Mouse (Mus musculus): ENCODE measurements at regions not wholly inside any gene's neighbourhood (a gene's known extent, or its start where the extent isn't known, plus 50 kb on each side); places are given as distances from the start of the nearest gene placed in this dataset.
A peak's percentile ranks its signal among the peaks of the same experiment; 100 is the strongest.
"Not testable (repeated sequence)": the region's sequence is repeated elsewhere in the genome, so short reads cannot be mapped to it uniquely, and the experiment has no call there.

- not testable (repeated sequence) for ATAC-seq (ENCODE audit: low FRiP score); H3K27me3 ChIP-seq; H3K4me3 ChIP-seq; H3K27ac ChIP-seq; H3K9me3 ChIP-seq; H3K36me3 ChIP-seq; H3K4me2 ChIP-seq; H3K9ac ChIP-seq
- H3K4me1 ChIP-seq (replicated peaks) = peaks cover 12% of the 10 kb centered on the region
- 84% methylated on average over 4 of the region's 4 CpGs for WGBS
These were observed 85.6 kb upstream of the Ptprz1 start for GRCm38 (mm10) chr6:22789731-22790130.

DNA sequence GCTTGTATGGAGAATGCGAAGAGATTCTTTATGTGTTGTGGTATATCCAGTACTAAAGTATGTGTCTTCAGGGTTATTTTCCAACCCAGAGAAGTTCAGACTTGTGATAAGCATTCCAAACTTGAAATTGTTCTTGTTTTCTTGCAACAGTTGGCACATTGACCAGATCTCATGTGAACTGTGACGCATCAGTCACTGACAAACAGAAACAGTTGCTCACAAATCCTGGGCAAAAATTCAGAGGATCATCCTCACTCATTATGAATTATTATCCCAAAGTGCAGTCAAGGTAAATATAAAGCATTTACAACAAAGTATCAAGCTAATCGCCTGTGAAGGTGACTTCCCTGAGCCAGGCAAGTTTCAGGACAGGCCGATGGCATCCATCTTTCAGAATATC is 83.5 kb upstream of the Ptprz1 start:
- H3K27ac ChIP-seq = no peak overlapping the region
- no peaks in the 10 kb centered on the region for H3K36me3 ChIP-seq
- no peaks in the 10 kb centered on the region for H3K27me3 ChIP-seq
- no peak overlapping the region for H3K9ac ChIP-seq
- WGBS = 92% methylated on average over 4 of the region's 4 CpGs
- H3K9me3 ChIP-seq = no peaks in the 10 kb centered on the region
- no peak overlapping the region for H3K4me2 ChIP-seq
- no peak for ATAC-seq (ENCODE audit: low FRiP score)
- peaks cover 23% of the 10 kb centered on the region for H3K4me1 ChIP-seq (replicated peaks)
- no peak overlapping the region for H3K4me3 ChIP-seq

DNA sequence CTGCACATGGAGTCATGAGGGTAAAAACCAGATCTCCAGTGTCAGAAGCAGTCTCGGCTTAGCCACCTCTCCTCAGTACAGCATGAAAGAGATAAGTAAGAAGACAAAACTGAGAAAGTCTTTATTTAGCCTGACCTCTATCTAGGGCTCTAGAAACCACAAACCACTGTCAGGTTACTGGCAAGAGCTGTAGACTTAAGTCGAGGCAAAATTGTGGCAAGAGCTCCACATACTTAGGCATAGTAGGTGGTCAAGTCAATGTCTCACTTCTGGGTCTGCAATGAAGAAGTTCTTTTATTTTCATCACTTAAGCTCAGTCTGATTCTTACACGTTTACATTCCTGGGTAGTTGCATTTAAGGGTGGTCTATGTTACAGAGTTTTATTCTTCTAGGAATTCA is 82.7 kb upstream of the Ptprz1 start:
- H3K4me2 ChIP-seq = no peak overlapping the region
- no peak overlapping the region for H3K27ac ChIP-seq
- no peak overlapping the region for H3K9ac ChIP-seq
- no peaks in the 10 kb centered on the region for H3K27me3 ChIP-seq
- H3K36me3 ChIP-seq = no peaks in the 10 kb centered on the region
- H3K4me1 ChIP-seq (replicated peaks) = peaks cover 23% of the 10 kb centered on the region
- WGBS = 84% methylated on average over 3 of the region's 3 CpGs
- H3K9me3 ChIP-seq = no peaks in the 10 kb centered on the region
- ATAC-seq (ENCODE audit: low FRiP score) = no peak
- H3K4me3 ChIP-seq = no peak overlapping the region

DNA sequence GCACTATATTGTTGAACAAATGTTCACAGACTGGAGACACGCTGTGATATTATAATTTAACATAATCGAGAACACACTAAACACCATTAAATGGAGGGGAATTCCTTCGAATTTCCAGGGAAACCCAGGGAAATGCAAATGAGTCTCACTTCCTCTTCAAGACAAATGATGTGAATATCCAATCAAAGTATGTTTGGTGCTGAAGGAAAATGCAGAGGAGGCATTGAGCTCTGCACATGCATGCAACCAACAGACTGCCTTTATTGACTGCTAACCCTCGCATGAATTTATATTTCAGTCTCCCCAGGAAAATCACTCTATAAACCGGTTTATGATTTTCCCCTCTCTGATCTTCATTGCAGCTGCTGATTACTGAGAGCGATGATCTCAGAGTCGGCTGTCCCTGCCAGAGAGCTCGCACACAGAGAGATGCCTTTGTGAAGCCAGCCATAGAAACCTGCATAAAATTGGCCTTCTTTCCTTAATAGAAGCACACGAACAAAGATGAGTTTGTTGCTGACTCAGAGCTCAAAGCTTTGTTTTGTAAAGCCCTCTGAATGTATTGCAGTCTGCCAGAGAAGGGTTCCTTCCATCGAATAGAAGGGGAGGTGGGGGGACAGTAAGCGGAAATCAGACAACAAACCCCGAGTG is 81.1 kb upstream of the Ptprz1 start:
- Histone ChIP-seq H3K4me3 (peak overlapping the region; percentile 19; the same call in 1 of the 2 replicates), H3K9me3 (no peaks in the 10 kb centered on the region), H3K36me3 (no peaks in the 10 kb centered on the region), H3K27ac (peak overlapping the region; percentile 87), H3K9ac (peak overlapping the region; percentile 40; the same call in 1 of the 2 replicates), H3K4me2 (peak overlapping the region; percentile 49), H3K4me1 (replicated peaks) (peaks cover 23% of the 10 kb centered on the region), H3K27me3 (no peaks in the 10 kb centered on the region)
- ATAC-seq (ENCODE audit: low FRiP score) = peak; percentile 88
- WGBS = 13% methylated on average over 12 of the region's 12 CpGs

- H3K4me1 ChIP-seq (replicated peaks) = peaks cover 23% of the 10 kb centered on the region
- H3K9me3 ChIP-seq = no peaks in the 10 kb centered on the region
- peak; percentile 38; the same call in 1 of the 2 replicates for ATAC-seq (ENCODE audit: low FRiP score)
- peak overlapping the region; percentile 49 for H3K4me2 ChIP-seq
- H3K27ac ChIP-seq = peak overlapping the region; percentile 87
- 26% methylated on average over 3 of the region's 3 CpGs for WGBS
- no peaks in the 10 kb centered on the region for H3K36me3 ChIP-seq
- H3K27me3 ChIP-seq = no peaks in the 10 kb centered on the region
- H3K4me3 ChIP-seq = 0 out of 2 replicates have a peak overlapping the region, but pooled peaks have one; percentile 19
- H3K9ac ChIP-seq = peak overlapping the region; percentile 40; the same call in 1 of the 2 replicates
These were observed 80.5 kb upstream of the Ptprz1 start for GRCm38 (mm10) chr6:22794755-22795154.

- H3K9me3 ChIP-seq = no peaks in the 10 kb centered on the region
These were observed 79.9 kb upstream of the Ptprz1 start for GRCm38 (mm10) chr6:22795291-22795860.

DNA sequence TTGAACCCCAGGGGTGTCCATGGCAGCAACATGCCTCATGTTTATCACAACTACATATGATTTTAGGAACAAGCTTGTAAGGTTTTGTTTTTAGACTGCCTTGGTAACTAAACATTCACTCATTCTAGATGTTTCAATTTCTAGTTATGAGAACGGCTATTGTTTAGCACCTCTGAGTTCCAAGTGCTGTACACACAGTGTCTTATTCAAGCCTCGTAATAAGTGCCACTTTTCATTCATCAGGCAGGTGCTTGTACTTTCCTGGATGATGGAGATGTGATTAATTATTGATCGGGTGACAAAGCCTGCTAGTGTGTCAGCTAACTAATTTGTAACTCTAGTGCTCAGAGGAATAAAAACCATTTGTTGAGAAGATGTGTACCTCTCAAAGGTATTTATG is 73.4 kb upstream of the Ptprz1 start:
- Histone ChIP-seq H3K36me3 (no peaks in the 10 kb centered on the region), H3K4me3 (no peak overlapping the region), H3K4me1 (replicated peaks) (no peaks in the 10 kb centered on the region), H3K27ac (no peak overlapping the region), H3K9ac (no peak overlapping the region), H3K27me3 (no peaks in the 10 kb centered on the region), H3K4me2 (no peak overlapping the region), H3K9me3 (no peaks in the 10 kb centered on the region)
- ATAC-seq (ENCODE audit: low FRiP score) = no peak
- 65% methylated on average over 3 of the region's 3 CpGs for WGBS

More at GRCm38 (mm10) chr6:22795291-22795860, 79.9 kb upstream of the Ptprz1 start:
- 32% methylated on average over 6 of the region's 6 CpGs for WGBS
- H3K27me3 ChIP-seq = no peaks in the 10 kb centered on the region
- peak overlapping the region; percentile 87 for H3K27ac ChIP-seq
- 0 out of 2 replicates have a peak, but pooled peaks have one; percentile 12 for ATAC-seq (ENCODE audit: low FRiP score)
- peaks cover 23% of the 10 kb centered on the region for H3K4me1 ChIP-seq (replicated peaks)
- H3K4me3 ChIP-seq = no peak overlapping the region
- no peak overlapping the region for H3K4me2 ChIP-seq
- no peak overlapping the region for H3K9ac ChIP-seq
- no peaks in the 10 kb centered on the region for H3K36me3 ChIP-seq

- ATAC-seq (ENCODE audit: low FRiP score) = peak; percentile 80; the same call in 1 of the 2 replicates
- Histone ChIP-seq H3K36me3 (no peaks in the 10 kb centered on the region), H3K4me2 (no peak overlapping the region), H3K4me3 (no peak overlapping the region), H3K9ac (no peak overlapping the region), H3K4me1 (replicated peaks) (no peaks in the 10 kb centered on the region), H3K9me3 (no peaks in the 10 kb centered on the region), H3K27ac (no peak overlapping the region), H3K27me3 (no peaks in the 10 kb centered on the region)
- WGBS = 56% methylated on average over 12 of the region's 12 CpGs
These were observed 72.8 kb upstream of the Ptprz1 start for GRCm38 (mm10) chr6:22802399-22803092.

DNA sequence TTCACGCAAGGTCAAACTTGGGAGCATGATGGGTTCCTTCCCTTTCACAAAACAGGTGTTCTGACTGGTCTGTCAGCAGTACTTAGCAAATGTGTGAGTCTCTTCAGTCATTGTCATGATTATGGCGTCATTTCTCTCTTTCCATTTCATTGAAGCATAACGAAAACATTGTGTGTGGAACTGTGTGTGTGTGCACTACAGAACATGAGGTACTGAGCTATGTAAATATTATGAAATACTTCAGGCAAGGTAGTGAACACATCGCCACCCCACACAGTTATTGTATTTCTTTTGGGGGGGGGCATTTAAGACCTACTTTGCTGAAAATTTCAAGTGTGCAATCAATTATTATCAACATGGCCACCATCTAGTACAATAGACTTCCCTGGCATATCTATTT is 71.4 kb upstream of the Ptprz1 start:
- whole genome bisulfite sequencing = 86% methylated on average over 4 of the region's 4 CpGs
- ATAC-seq (ENCODE audit: low FRiP score) = no peak
- no peak overlapping the region for H3K4me2 ChIP-seq

GRCm38 (mm10) chr6:22825086-22825768 is 50.1 kb upstream of the Ptprz1 start:
- Histone ChIP-seq H3K4me1 (replicated peaks) (no peaks in the 10 kb centered on the region), H3K4me3 (no peak overlapping the region), H3K9ac (no peak overlapping the region), H3K27me3 (no peaks in the 10 kb centered on the region; the same call in 1 of the 2 replicates), H3K9me3 (no peaks in the 10 kb centered on the region), H3K27ac (no peak overlapping the region), H3K36me3 (no peaks in the 10 kb centered on the region), H3K4me2 (no peak overlapping the region)
- no peak for ATAC-seq (ENCODE audit: low FRiP score)
- whole genome bisulfite sequencing = 92% methylated on average over 1 of the region's 1 CpGs

More for the DNA sequence above, 71.4 kb upstream of the Ptprz1 start:
- Histone ChIP-seq H3K4me3 (no peak overlapping the region), H3K9ac (no peak overlapping the region), H3K9me3 (no peaks in the 10 kb centered on the region), H3K36me3 (no peaks in the 10 kb centered on the region), H3K27me3 (no peaks in the 10 kb centered on the region), H3K4me1 (replicated peaks) (no peaks in the 10 kb centered on the region), H3K27ac (no peak overlapping the region)
